Mouse (Mus musculus): ENCODE results near the gene Flnc.
"Not testable (repeated sequence)": the region's sequence is repeated elsewhere in the genome, so short reads cannot be mapped to it uniquely, and the experiment has no call there.

Flnc gene

DNA sequence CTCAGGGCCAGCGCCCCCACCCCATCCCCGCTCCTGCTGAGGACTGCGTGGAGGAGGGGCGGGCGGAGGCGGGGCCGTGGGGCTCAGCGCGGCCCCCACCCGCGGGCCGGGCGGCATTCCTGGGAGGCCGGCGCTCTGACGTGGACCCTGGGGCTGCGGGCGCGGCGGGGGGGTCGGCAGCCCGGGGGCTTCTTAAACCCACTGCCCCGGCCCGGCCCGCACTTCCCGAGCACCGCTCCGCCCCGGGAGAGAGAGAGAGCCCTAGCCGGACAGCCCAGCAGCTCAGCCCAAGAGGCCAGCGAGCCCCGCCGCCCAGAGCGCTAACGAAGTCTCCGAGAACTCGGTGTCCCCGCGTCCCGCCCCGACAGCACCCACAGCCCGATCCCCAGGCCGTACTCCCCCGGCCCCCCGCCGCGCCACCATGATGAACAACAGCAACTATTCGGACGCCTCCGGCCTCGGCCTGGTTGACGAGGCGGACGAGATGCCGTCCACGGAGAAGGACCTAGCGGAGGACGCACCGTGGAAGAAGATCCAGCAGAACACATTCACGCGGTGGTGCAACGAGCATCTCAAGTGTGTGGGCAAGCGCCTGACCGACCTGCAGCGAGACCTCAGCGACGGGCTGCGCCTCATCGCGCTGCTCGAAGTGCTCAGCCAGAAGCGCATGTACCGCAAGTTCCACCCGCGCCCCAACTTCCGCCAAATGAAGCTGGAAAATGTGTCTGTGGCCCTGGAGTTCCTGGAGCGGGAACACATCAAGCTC, at the start of gene Flnc:
Gene Flnc, plus strand, starts transcription at position 219 of the 766 bp plus-strand sequence.
- DNase-seq = peak; percentile 20

DNA sequence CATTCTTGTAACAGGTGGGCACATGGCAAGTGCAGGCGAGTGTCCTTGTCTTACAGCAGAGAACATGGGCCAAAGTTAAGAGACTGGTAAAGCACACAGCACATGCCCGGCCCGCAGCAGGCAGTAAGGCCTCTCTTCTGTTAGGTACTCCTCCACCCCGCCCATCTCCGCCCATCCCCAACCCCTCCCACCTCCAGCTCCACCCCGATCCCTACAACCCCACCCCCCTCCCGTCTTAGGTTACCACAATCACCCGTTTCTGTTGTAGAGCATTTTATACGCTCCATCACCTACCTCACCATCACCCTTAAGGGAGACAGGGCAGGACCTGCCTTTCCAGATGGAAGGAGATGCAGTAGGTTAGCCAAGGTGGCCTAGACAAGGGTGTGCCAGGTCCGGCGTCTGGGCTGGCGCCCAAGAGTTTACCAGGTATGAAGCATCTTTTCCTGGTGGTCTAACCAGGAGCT, 45.0 kb upstream of the Flnc start, which contains the start of gene Opn1sw:
Gene Opn1sw, minus strand, starts transcription at position 417 of the 467 bp plus-strand sequence.
- DNase-seq = no peak

GRCm38 (mm10) chr6:29388606-29389080, 44.4 kb upstream of the Flnc start:
- peak; percentile 84 for DNase-seq

DNA sequence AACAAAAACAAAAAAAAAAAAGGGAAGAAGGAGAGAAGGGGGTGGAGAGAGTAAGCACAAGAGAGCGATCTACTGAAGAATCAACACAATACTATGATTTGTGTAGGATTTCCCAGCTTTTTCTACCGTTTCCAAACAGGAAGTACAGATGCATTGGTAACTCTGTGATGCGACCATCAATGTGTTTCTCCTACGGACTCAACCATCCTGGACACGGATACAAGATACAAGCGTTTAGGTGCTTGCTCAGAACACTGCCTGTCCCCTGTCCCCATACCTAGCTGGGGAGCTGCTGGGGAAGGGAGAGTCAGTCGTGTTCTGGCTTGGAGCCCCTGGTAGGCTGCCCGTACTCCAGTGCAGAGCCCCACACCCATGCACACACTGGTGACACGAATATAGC, 43.6 kb upstream of the Flnc start:
- no peak for DNase-seq

DNA sequence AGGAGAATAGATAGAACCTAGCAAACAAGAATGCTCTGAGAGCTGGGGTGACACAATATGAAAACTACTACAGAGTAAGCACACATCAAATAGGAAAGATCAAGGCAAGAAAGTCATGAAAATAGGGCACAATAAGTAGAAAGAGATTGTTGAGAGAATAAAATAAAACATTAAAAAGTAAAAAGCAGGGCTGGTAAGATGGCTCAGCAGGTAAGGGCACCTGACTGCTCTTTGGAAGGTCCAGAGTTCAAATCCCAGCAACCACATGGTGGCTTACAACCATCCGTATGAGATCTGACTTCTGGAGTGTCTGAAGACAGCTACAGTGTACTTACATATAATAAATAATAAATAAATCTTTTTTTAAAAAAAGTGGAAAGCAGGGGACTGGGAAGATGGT, 42.6 kb upstream of the Flnc start:
- DNase-seq = not testable (repeated sequence)

- DNase-seq = not testable (repeated sequence)
These were observed 41.8 kb upstream of the Flnc start for GRCm38 (mm10) chr6:29391241-29391640.

- no peak for DNase-seq
These were observed 41.3 kb upstream of the Flnc start for GRCm38 (mm10) chr6:29391802-29392201.

GRCm38 (mm10) chr6:29394286-29394685, 38.8 kb upstream of the Flnc start:
- no peak for DNase-seq

DNA sequence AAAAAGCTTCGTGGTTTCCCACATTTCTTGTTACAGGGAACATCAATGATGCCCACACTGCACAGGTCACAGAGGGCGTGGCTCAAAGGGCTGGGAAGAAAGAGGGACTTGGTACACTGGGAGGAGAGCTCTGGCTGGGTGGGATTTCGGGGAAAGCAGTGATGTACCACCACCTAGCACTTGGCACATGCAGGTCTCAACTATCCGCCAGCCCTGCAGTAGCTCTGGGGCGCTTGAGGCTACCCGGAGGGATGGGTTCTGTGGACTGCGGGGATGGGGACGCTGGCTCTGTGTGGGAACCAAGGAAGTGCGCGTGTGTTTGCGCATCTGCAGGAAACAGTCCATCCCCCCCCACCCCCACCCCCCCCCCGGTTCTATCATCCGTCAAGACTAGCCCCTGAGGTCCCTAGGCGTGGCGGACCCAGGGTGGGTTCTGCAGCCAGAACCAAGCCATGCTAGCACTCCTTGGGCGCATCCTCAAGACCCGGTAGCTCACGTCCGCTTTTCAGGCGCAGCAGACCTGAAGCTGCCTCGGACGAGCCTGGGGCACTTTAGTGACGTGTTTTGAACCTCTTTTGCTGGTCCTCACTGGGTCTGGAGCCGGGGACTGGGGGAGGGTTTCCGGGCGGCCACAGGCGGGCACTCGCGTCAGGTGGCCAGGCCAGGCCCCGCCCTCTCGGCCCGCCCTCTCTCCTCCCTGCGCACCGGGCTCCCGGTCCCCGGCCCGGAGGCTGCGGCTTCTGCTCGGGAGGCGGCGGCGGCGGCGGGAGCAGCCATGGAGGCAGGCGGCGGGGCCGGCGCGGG, 36.9 kb upstream of the Flnc start, which contains the start of gene Ccdc136:
Gene Ccdc136, plus strand, starts transcription at position 400 of the 804 bp plus-strand sequence.
- DNase-seq = peak; percentile 69

GRCm38 (mm10) chr6:29396714-29397540, 36.1 kb upstream of the Flnc start:
- peak; percentile 39 for DNase-seq

- peak; percentile 56 for DNase-seq
These were observed 35.5 kb upstream of the Flnc start for GRCm38 (mm10) chr6:29397575-29397974.

GRCm38 (mm10) chr6:29399851-29400250, 33.2 kb upstream of the Flnc start:
- no peak for DNase-seq

- no peak for DNase-seq
These were observed 30.2 kb upstream of the Flnc start for GRCm38 (mm10) chr6:29402693-29403342.

DNA sequence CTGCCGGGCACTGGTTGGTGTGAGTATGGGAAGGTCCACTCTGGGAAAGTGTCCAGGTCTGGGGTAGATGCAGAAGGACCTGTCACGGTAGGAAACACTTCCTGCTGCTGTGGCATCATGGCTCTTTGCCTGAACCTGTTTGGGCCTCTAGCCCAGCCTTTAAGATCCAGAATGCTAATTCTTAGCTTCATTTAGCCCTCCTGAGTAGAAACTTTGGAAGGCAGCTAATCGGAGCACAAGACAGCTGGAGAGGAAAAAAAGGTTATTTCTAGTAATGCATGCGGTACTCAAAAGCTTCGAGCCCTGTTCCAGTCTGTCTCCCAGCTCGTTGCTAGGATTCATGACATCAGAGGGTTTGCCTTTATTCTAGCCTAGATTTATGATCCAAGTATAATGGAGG, 26.6 kb upstream of the Flnc start:
- no peak for DNase-seq

GRCm38 (mm10) chr6:29415446-29415845, 17.6 kb upstream of the Flnc start:
- DNase-seq = no peak

DNA sequence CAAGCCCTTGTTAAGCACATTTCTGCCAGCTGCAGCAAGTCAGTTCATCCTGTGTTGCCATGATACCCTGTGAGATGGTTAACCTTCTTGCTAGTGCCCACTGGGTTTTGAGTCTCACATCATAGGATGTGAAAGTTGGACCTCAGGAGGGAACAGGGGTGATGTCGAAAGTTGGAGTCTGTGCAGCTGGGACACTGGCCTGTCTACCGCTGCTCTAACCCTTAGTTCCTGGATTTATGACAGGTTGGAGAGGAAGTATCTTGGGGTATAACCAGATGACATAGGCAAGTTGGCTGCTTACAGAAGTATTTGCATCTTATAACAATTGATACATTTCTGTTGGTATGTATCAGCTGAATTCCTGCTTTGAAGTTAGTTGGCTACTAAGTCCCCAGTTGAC, 12.5 kb upstream of the Flnc start:
- no peak for DNase-seq

DNA sequence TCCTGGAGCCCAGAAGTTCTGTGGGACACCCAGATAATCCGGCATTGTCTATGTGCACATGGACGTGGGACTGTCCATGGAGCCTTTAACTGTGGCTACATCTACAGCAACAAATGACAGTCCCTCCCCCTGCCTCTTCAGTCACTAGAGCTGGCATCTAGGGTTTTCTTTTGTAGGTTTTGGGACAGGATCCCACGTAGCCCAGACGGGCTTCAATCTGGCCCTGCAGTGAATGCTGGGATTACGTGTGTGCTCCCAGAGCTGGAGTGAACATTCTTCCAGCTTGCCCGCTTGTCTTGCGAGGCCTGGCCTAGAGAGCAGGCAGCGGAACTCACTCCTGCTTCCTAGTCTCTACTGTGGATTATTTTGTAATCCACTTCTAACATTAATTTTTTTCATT, 7.9 kb upstream of the Flnc start:
- no peak for DNase-seq

DNA sequence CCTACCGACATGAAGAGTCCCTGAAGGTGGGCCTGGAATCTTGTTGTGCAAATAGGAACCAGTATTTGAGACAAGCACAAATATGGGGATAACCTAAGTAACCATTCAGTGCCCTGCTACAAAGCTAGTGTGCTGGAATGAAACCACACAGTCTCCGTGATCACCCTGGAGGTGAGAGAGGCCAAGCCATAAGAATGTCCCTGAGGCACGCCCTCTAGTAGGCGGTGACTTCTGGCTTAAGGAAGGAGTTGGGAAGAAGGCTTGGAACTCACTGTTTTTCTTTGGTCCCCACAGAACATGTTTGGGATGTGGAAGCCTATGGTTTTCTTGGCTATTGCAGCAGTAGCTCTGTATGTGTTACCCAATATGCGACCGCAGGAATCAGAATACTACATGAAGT, 6.7 kb upstream of the Flnc start:
- no peak for DNase-seq

DNA sequence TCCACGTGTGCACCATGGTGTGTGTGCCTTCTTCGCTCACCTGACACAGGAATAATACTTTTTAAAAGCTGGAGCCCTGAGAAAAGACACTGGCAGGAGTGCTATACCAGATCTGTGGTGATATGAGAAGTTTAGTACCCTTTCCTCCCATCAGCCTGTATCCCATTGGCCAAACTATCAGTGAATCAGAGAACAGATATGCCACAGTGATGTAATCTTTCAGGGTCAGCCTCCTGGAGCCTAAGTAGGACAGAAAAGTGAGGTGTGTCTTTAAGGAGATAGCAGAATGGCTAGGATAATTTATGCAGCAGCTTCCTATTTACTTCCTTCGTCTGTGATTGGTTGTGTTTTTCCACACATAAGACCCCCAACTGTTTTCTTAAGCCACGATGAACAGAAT, 4.9 kb upstream of the Flnc start:
- DNase-seq = no peak

DNA sequence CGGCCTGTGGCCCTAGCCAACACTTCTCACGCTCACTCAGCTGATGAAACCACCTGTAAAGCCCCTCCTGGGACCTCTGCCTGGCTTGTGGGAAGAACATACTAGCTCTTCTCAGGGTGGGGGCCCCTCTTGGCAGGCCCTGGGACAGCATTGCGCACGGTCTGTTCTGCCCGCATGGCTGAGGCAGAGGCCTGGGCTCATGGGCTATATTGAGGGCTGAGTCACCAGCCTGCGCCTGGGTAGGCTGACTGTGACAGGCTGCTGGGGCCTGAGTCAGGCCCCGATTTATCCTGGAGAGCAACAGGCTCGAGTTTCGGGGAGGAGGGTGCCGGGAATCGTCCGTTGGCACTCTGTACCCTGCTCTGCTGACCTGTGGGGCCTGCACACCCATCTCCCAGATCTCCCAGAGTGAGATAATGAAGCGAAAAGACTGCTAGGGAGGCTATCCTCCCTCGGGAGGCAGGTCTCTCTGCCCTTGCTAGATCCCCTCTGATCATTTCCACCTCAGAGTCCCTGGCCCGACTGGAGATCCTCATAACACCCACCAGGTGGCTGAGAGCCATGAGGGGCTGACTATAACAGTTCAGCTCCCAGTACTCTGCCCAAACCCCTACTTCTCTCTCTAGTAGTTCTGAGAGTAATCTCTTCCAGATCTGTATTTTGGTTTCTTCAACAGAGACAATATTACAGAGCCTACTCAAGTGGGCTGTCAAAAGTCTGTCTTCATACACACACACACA, 2.2 kb upstream of the Flnc start:
- no peak for DNase-seq

DNA sequence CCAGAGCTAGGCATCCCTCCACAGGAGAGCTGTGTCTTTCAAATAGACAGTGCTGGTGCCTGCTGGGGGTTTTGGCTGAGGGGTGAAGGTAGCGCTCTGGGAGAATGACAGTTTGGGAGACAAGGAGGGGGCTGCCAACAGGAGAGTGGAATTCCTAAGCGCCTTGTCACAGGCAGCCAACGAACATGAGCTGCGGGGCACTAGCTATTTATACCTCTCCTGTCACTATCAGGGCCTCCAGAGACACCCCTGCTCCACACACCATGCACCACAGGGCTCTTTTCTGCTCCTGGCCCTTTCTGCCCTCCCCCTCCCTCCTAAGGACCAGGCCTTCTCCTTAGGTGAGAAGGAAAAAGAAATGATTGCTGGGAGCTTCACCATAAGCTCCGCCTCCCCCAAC, 1.6 kb upstream of the Flnc start:
- DNase-seq = no peak

DNA sequence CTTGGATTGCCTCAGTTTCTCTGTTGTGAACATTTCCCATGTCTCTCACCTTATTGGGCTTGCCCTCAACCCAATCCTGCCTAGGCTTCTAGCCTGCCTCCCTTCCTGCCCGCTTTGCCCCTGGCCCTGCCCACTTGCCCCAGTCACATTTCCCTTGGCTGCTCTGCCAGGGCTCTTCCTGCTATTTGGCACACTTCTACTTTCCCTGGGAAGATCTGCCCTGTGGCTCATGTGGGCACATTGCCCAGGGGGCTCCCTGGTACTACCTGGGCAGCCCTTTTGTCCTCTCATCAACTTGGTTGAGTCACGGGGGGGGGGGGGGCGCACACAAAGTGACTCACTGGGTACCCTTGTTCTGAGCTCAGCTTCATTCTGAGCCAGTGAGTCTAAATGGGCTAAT, 900 bp upstream of the Flnc start:
- DNase-seq = no peak

Measured in right cerebral cortex, postnatal 4 days (tissue).